Mouse (Mus musculus) neural tube, embryonic 15.5 days (tissue): Measurements from ENCODE around the gene Casc1. TPM values are rescaled to one million over a fixed set of nuclear protein-coding genes. Genes with fewer than 3 reads are reported as not detected.

Source experiments
- ATAC-seq: fragments of 200-750 bp; cut with Nextera tagmentation; 2 replicates; pipeline ENCODE4 v1.8.0; 2017; ENCODE audit warnings: mild to moderate bottlenecking, moderate TSS enrichment, moderate library complexity; ENCODE audit not compliant: low FRiP score
- H3K27ac ChIP-seq: fragments of 300-500 bp; sonication (generic); replicated peaks from 2 replicates; pipeline ENCODE4 v1.5.1; 2015; ENCODE audit warnings: mild to moderate bottlenecking, inconsistent platforms
- H3K27me3 ChIP-seq: fragments of 300-500 bp; sonication (generic); replicated peaks from 2 replicates; pipeline ENCODE4 v1.6.1; 2015; ENCODE audit warnings: inconsistent platforms
- H3K36me3 ChIP-seq: fragments of 300-500 bp; sonication (generic); 2 replicates; pipeline ENCODE4 v1.6.1; 2015; ENCODE audit warnings: inconsistent platforms
- H3K4me1 ChIP-seq: fragments of 300-500 bp; sonication (generic); 2 replicates; pipeline ENCODE4 v1.6.1; 2015; ENCODE audit warnings: inconsistent platforms
- H3K4me2 ChIP-seq: fragments of 300-500 bp; sonication (generic); 2 replicates; pipeline ENCODE4 v1.6.1; 2015; ENCODE audit warnings: inconsistent platforms, mild to moderate bottlenecking, moderate library complexity
- H3K4me3 ChIP-seq: fragments of 300-500 bp; sonication (generic); replicated peaks from 2 replicates; pipeline ENCODE4 v1.5.1; 2015; ENCODE audit warnings: mild to moderate bottlenecking, inconsistent platforms
- H3K9ac ChIP-seq: fragments of 300-500 bp; sonication (generic); replicated peaks from 2 replicates; pipeline ENCODE4 v1.6.1; 2015; ENCODE audit warnings: mild to moderate bottlenecking, inconsistent platforms
- H3K9me3 ChIP-seq: fragments of 300-500 bp; sonication (generic); replicated peaks from 2 replicates; pipeline ENCODE4 v1.6.1; 2016; ENCODE audit warnings: inconsistent platforms
- WGBS: fragments of 180-500 bp; shearing (Covaris S2); methylation state at CpG from one replicate; pipeline ENCODE4 v1.1.7; 2015; ENCODE audit warnings: mixed read lengths; 5-methylcytosine and 5-hydroxymethylcytosine counted together
- polyA plus RNA-seq: library from polyadenylated mRNA; unstranded; fragments of >200 nt; fragmentation: Nextera tagmentation; extraction: Ambion mirVana; gene quantifications from 2 replicates; pipeline ENCODE4 v1.2.1, GENCODE M21; 2015

Casc1 gene
- polyA plus RNA-seq, 1 experiment from 2014 or later, result 0.70 TPM

DNA sequence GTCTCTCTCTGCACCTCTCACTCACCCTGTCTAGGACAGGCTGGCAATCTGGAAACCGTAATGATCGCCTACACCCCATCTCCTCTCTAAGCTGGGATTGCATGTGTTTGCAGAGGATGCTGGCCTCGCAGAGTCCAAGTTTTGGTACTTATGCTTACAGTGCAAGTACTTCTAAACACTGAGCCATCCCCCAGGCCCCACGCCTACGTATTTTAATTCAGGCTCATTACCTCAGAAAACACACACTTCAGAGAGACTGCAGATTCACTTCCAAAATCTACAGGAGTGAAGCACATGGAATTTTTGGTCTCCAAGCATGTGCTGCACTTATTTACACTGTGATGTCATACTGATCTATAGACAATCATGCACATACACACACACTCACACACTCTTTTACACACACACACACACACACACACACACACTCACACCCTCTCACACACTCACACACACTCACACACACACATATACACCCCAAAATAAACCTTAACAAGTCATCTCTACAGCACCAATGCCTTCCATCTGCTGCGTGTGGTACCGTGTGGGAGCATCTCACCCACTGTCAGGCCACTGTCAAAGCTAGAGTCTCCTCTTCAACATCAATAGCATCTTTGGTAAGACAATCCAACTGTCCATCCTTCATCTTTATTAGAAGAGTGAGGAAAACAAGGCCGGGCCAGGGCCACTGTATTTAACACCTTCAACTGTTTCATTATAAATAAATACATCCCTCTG is 12.7 kb downstream of the Casc1 start:
- ATAC-seq, result no peak
- 93% methylated on average over 8 of the region's 8 CpGs for WGBS

DNA sequence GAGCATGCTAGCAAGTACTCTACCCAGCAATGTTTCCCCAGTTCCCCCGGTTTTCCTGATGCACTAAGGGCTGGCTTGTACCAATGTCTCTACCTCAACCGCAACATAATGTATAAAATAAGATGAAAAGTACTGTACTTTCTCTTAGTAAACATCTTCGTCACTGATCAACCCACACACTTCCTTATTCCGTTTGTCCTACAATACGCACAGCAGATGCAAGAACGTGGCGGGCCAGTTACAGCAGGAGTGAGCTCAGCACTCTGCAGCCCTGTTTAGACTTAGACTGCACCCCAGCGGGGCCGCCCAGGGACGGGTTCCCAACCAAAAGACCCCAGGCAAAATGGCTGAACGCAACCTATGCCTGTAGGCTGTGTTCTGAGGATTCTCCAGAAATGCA is 17.4 kb downstream of the Casc1 start:
- Histone ChIP-seq H3K27ac (no peak overlapping the region), H3K4me1 (no peaks in the 10 kb centered on the region), H3K36me3 (no peaks in the 10 kb centered on the region), H3K4me2 (no peak overlapping the region), H3K9ac (no peak overlapping the region), H3K27me3 (no peaks in the 10 kb centered on the region), H3K4me3 (no peak overlapping the region), H3K9me3 (no peaks in the 10 kb centered on the region)
- WGBS, result 84% methylated on average over 11 of the region's 11 CpGs
- no peak for ATAC-seq

More for the DNA sequence above, 12.7 kb downstream of the Casc1 start:
- Histone ChIP-seq H3K4me2 (no peak overlapping the region), H3K4me3 (no peak overlapping the region), H3K27ac (no peak overlapping the region), H3K36me3 (no peaks in the 10 kb centered on the region), H3K4me1 (no peaks in the 10 kb centered on the region), H3K9me3 (no peaks in the 10 kb centered on the region), H3K27me3 (no peaks in the 10 kb centered on the region), H3K9ac (no peak overlapping the region)

DNA sequence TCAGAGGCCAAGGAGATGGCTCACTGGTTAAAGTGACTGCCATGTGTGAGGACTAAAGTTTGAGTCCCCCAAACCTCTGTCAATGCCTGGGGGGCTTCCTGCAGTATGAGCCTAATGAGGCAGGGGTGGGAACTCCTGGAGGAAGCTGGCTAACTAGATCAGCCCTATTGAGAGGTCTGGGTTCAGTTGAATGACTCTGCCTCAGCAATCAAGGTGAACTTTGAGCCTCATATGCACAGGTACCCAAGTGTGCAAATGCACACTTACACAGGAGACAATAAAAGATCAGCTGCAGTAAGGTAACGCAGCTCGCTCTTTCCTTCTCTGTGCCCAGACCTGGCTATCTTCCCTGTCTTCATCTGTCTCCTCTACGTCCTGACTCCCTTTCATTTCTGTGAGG is 17.8 kb downstream of the Casc1 start:
- Histone ChIP-seq H3K27ac (no peak overlapping the region), H3K4me1 (no peaks in the 10 kb centered on the region), H3K36me3 (no peaks in the 10 kb centered on the region), H3K9ac (no peak overlapping the region), H3K4me2 (no peak overlapping the region), H3K27me3 (no peaks in the 10 kb centered on the region), H3K4me3 (no peak overlapping the region), H3K9me3 (no peaks in the 10 kb centered on the region)
- ATAC-seq, result no peak
- WGBS, result 90% methylated on average over 3 of the region's 3 CpGs

DNA sequence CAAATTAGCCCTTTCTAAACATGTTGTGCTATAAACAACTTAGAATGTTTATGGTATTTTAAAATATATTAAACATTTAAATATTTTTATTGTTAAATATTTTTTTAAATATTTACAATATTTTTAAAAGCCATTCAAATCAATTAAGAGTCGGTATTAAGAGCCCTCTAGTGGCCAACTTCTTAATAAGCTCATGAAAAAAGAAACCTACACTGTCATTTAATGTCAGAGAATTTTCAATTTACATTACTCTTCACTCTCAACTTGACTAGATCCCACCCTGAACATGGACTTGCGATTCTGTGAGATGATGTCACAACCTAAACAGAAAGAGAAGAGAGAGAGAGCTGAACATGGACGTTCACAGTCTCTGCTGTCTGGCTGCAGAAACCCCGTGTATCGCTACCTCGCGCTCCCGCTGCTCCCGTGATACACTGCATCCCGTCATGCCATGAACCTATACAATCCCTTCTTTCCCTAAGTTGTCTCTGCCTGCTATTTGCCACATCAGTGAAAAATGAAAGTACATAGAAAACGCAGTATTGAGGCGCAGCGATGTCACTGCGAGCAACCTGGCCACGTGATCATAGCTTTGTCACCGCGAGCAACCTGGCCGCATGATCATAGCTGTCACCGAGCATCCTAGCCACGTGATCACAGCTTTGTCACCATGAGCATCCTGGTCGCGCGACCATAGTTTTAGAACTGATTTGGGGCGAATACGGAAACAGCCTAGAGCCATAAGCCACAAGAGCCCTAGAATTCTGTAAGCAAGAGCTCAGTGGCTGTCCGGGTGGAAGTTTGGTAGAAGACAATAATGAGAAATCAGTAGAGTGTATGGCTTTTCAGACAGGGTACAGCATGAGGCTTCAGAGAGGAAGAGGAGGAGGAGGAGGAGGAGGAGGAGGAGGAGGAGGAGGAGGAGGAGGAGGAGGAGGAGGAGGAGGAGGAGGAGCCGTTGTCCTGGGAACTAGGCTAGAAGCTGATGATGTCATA is 23.4 kb downstream of the Casc1 start:
- Histone ChIP-seq H3K9me3 (no peaks in the 10 kb centered on the region), H3K4me3 (peak overlapping the region; percentile 27), H3K36me3 (no peaks in the 10 kb centered on the region), H3K27ac (peak overlapping the region; percentile 77), H3K4me2 (peak overlapping the region; percentile 49), H3K9ac (peak overlapping the region; percentile 42; the same call in 1 of the 2 replicates), H3K4me1 (no peaks in the 10 kb centered on the region), H3K27me3 (no peaks in the 10 kb centered on the region)
- peak; percentile 82 for ATAC-seq
- WGBS, result 60% methylated on average over 27 of the region's 27 CpGs

DNA sequence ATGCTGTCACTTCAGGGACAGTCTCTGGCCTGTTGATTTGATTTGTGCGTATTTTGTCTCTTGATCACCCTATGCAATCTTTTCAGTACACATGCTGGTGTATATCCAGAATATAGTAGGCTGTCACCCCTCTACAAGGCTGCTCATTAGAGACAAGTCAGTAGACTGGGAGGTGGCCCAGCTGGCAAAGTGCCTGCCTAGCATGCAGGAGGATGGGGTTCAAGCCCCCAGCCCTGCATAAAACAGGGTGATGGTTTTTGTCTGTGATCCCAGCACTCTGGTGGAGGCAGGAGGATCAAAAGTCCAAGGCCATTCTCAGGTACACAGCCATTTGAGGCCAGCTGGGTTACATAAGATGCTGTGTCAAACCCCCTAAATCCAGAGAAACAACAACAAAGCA is 24.7 kb downstream of the Casc1 start:
- no peaks in the 10 kb centered on the region for H3K4me1 ChIP-seq
- no peaks in the 10 kb centered on the region for H3K36me3 ChIP-seq
- H3K27me3 ChIP-seq, result no peaks in the 10 kb centered on the region
- H3K4me2 ChIP-seq, result no peak overlapping the region
- no peak overlapping the region for H3K9ac ChIP-seq
- H3K27ac ChIP-seq, result no peak overlapping the region
- ATAC-seq, result no peak
- WGBS, result 100% methylated on average over 1 of the region's 1 CpGs
- H3K4me3 ChIP-seq, result no peak overlapping the region
- H3K9me3 ChIP-seq, result no peaks in the 10 kb centered on the region

DNA sequence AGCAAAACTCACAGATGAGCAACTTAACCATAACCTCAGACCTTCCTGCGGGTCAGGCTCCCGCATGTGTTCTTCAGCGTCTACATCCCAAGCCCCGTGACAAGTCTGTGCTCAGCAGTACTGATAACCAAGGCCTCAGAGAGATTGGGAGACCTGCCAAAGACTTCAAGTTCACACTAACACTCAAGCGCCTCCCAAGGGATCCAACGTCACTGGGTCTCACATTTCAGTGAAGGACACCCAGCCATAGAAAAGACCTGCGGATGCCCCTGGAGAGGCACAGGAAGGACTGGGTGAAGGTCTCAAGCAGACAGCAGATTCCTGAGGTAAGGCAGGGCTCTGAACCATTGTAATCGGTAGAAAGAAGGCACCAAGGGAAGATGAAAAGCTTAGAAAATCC is 28.8 kb downstream of the Casc1 start:
- no peak overlapping the region for H3K27ac ChIP-seq
- H3K9me3 ChIP-seq, result no peaks in the 10 kb centered on the region
- no peak overlapping the region for H3K4me2 ChIP-seq
- H3K36me3 ChIP-seq, result no peaks in the 10 kb centered on the region
- ATAC-seq, result no peak
- no peaks in the 10 kb centered on the region for H3K27me3 ChIP-seq
- no peak overlapping the region for H3K4me3 ChIP-seq
- WGBS, result 84% methylated on average over 8 of the region's 8 CpGs
- H3K9ac ChIP-seq, result no peak overlapping the region
- H3K4me1 ChIP-seq, result no peaks in the 10 kb centered on the region

DNA sequence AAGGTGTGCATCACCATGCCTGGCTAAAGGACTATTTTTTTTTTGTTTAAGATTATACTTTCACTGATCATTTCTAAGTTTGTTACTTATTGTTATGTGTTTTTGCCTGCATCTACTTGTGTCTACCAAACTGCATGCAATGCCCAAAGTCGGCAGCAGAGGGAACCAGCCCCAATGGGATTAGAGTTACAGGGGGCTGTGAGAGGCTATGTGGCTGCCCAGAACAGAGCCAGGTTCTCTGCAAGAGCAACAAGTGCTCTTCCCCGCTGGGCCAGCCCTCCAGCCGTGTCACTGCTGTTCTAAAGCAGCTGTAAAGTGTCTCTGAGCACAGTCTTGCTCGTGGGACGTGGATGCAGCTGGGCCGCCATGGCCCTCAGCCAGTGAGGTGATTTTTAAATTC is 31.1 kb downstream of the Casc1 start:
- WGBS, result 25% methylated on average over 6 of the region's 6 CpGs
- Histone ChIP-seq H3K4me1 (peaks cover 8% of the 10 kb centered on the region), H3K4me2 (no peak overlapping the region), H3K9ac (no peak overlapping the region), H3K4me3 (no peak overlapping the region), H3K27ac (no peak overlapping the region), H3K36me3 (no peaks in the 10 kb centered on the region), H3K9me3 (no peaks in the 10 kb centered on the region), H3K27me3 (peaks cover 21% of the 10 kb centered on the region)
- ATAC-seq, result no peak

DNA sequence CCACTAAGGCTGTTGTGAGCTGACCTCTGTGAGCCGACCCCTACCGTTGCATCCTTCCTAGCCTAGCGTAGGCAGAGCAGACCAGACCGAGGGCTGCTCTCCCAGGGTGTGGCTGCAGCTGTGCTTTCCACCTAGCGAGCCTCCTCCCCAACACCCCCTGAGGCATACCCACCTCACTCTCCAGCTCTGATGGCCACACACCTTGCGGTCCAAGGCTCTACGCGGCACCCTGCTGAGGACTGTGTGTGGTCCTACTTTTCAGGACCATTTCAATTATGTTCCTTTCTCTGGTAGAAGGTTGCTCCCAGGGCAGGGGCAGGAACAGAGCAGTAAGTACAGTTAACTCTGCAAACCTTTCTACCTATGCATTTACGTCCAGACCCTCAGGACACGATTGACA is 34.3 kb downstream of the Casc1 start:
- Histone ChIP-seq H3K27ac (no peak overlapping the region), H3K4me3 (no peak overlapping the region), H3K4me2 (no peak overlapping the region), H3K27me3 (peaks cover 23% of the 10 kb centered on the region), H3K36me3 (no peaks in the 10 kb centered on the region), H3K9me3 (no peaks in the 10 kb centered on the region), H3K4me1 (peaks cover 17% of the 10 kb centered on the region), H3K9ac (no peak overlapping the region)
- 50% methylated on average over 10 of the region's 10 CpGs for WGBS
- ATAC-seq, result no peak

DNA sequence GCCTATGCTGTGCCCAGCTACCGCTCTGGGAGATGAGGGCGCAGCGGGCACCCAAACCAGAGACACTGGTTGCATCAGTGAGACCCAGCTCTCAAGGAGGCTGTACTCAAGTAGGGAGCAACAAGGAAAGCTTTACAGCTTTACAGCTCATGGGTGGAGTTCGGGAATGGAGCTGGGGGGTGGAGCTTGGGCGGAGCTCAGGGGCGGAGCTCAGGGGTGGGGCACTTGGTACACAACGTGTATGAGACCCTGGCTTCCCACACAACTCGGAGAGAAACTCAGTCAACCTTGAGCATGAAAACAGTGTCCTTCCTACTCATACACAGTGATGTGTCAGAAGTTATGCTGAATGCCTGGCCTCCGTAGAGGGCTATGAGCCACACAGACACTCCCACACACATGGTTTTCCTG is 35.2 kb downstream of the Casc1 start:
- peaks cover 23% of the 10 kb centered on the region for H3K27me3 ChIP-seq
- no peak overlapping the region for H3K4me2 ChIP-seq
- 29% methylated on average over 9 of the region's 9 CpGs for WGBS
- no peaks in the 10 kb centered on the region for H3K36me3 ChIP-seq
- H3K9ac ChIP-seq, result no peak overlapping the region
- no peaks in the 10 kb centered on the region for H3K9me3 ChIP-seq
- peaks cover 17% of the 10 kb centered on the region for H3K4me1 ChIP-seq
- ATAC-seq, result no peak
- H3K4me3 ChIP-seq, result no peak overlapping the region
- H3K27ac ChIP-seq, result no peak overlapping the region

DNA sequence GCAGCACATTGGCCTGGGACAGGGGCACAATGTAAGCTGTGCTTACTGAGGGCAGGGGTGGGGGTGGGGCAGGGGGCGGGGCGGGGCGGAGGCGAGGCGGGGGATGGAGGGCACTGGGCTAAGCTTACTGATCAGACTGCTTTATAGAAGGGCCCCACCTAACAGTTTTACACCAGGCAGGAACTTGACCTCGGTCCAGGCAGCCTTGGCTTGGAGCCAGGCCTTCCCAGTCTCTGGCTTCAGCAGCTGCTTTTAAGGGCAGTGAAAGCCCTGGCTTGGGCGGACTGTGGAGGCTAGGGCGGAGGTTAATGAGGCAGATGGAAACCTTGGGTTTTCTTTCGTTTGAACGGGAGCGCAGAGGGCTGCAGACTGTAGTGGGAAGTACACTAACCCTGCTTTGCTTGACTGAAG is 37.0 kb downstream of the Casc1 start:
- H3K27ac ChIP-seq, result no peak overlapping the region
- no peaks in the 10 kb centered on the region for H3K36me3 ChIP-seq
- peaks cover 23% of the 10 kb centered on the region for H3K27me3 ChIP-seq
- no peak overlapping the region for H3K4me3 ChIP-seq
- H3K4me2 ChIP-seq, result no peak overlapping the region; the same call in 1 of the 2 replicates
- peak; percentile 53; the same call in 1 of the 2 replicates for ATAC-seq
- 15% methylated on average over 10 of the region's 11 CpGs for WGBS
- no peak overlapping the region for H3K9ac ChIP-seq
- H3K4me1 ChIP-seq, result peaks cover 17% of the 10 kb centered on the region
- H3K9me3 ChIP-seq, result no peaks in the 10 kb centered on the region

DNA sequence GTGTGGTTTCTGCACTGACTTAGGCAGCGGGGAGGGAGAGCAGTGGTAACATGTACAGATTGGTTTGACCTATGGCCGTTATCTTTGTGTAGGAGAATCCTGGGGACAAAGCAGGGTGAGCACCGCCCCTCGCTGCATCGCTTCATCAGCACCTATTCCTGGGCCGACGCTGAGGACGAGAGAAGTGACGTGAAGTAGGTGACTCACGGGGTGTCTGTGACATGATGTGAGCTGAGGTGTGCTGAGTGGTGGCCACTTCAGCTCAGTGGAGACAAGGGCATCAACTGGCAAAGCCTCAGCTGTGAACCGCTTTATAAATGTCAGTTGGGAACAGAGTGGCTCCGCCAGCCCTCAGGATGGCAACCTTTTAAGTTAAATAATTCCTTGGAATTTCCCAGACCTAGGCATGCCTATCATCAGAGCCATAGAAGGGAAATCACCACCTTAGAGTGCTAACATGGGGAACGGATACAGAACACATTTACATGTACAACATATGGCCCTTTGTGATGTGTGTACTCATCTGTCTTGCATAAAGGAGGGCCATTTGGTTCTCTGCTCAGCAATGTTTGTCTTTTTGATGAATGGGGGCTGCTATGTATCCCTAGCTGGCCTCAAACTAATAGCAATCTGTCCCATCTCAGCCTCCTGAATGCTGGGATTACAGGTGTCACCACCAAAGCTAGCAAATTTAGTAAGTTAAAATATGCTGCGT is 38.8 kb downstream of the Casc1 start:
- no peak overlapping the region for H3K9ac ChIP-seq
- no peak for ATAC-seq

More for the DNA sequence above, 38.8 kb downstream of the Casc1 start:
- Histone ChIP-seq H3K36me3 (no peaks in the 10 kb centered on the region), H3K4me3 (no peak overlapping the region), H3K4me1 (peaks cover 17% of the 10 kb centered on the region), H3K27ac (no peak overlapping the region), H3K4me2 (no peak overlapping the region), H3K27me3 (peaks cover 23% of the 10 kb centered on the region), H3K9me3 (no peaks in the 10 kb centered on the region)
- WGBS, result 74% methylated on average over 14 of the region's 14 CpGs
